Mouse (Mus musculus): ENCODE data around the gene Inpp5a. TPM values are rescaled to one million over a fixed set of nuclear protein-coding genes. Genes with fewer than 3 reads are reported as not detected.

Gene Inpp5a
- polyA plus RNA-seq, 1 experiment from 2014 or later = 28.5 TPM

DNA sequence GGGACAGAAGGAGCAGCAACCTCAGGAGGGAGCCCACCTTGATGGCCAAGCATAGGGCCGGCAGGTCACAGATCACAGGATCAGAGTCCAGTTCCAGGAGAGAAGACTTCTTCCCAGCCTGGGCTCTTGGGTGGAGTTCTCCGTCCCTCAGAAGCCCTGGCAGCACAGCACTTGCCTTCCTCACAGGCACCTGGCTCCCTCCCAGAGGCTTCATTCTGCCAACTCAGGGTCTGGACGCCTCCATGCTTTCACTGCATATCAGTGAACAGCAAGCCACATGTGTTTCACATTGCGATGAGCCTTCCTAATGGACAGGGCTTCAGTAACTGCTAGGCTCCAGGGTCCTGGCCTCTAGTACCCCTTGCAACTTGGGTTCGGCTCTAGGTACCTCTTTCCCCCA, 147.4 kb downstream of the Inpp5a start:
- Histone ChIP-seq H3K9ac (no peak overlapping the region), H3K36me3 (peaks cover 37% of the 10 kb centered on the region; the same call in 1 of the 2 replicates), H3K4me3 (no peak overlapping the region), H3K4me2 (no peak overlapping the region), H3K27me3 (no peaks in the 10 kb centered on the region), H3K9me3 (no peaks in the 10 kb centered on the region), H3K4me1 (no peaks in the 10 kb centered on the region), H3K27ac (no peak overlapping the region)
- WGBS = 69% methylated on average over 5 of the region's 5 CpGs
- ATAC-seq (ENCODE audit: insufficient number of reproducible peaks, low FRiP score, low TSS enrichment, low read depth) = no peak

DNA sequence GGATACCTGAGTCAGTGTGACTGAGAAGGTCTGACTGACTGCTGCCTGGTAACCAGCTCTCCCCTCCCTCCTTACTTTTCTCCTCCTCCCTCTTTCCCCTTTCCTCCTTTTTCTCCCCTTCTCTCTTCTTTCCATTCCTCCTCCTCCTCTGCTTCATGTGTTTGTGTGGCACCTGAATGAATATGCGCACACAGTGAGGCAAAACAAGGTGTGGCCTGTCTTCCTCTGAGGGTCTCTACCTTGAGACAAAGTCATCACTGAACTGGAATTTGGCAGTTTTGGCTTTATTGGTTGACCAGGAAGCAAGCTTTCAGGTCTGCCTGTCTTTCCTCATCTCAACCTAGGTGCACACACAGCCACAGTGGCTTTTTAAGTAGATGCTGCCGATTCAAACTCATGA, 147.9 kb downstream of the Inpp5a start:
- no peak for ATAC-seq (ENCODE audit: insufficient number of reproducible peaks, low FRiP score, low TSS enrichment, low read depth)

DNA sequence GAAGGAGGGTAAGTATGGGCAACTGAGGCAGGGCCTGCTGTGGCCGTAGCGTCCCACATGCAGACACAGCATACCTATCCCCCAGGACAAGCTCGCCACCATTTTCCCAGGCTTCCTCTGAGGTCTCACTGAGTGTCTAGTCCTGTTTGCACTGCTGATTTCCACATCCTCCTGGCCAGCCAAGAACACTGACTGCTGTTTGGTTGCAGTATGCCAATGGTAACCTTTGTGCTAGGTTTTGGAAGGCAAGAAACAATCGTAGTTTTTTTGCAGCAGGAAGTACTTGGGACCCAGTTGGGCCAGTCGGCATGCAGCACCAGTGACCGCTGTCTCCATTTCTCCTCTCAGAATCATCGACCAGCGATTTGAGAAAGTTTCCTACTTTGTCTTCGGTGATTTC, 148.9 kb downstream of the Inpp5a start:
- Histone ChIP-seq H3K36me3 (peaks cover 44% of the 10 kb centered on the region), H3K4me3 (no peak overlapping the region), H3K27ac (no peak overlapping the region), H3K9ac (no peak overlapping the region), H3K27me3 (no peaks in the 10 kb centered on the region), H3K9me3 (no peaks in the 10 kb centered on the region), H3K4me2 (no peak overlapping the region), H3K4me1 (no peaks in the 10 kb centered on the region)
- WGBS = 91% methylated on average over 9 of the region's 9 CpGs
- ATAC-seq (ENCODE audit: insufficient number of reproducible peaks, low FRiP score, low TSS enrichment, low read depth) = no peak

More for the DNA sequence above, 147.9 kb downstream of the Inpp5a start:
- H3K4me3 ChIP-seq = no peak overlapping the region
- H3K27ac ChIP-seq = no peak overlapping the region
- H3K4me2 ChIP-seq = no peak overlapping the region
- peaks cover 40% of the 10 kb centered on the region for H3K36me3 ChIP-seq
- H3K27me3 ChIP-seq = no peaks in the 10 kb centered on the region
- H3K4me1 ChIP-seq = no peaks in the 10 kb centered on the region
- H3K9me3 ChIP-seq = no peaks in the 10 kb centered on the region
- no peak overlapping the region for H3K9ac ChIP-seq
- WGBS = 97% methylated on average over 2 of the region's 2 CpGs

DNA sequence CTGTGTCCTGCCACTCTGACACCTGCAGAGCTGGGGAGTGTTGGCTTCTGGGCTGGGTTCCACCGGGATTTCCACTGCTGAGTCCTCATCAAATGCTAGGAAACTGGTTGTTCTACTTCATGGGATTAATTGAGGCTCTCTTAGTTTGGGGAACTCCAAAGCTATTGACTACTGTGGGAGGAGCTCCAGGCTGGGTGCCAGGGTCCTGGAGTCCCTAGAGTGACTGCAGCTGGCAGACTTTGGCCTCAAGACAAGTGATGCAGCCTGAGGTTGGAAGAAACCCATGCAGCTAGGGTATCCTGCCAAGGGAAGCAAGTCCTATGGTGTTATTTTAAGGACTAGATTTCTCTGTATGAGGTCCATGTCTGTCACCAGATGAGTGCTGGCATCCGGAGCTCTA, 149.6 kb downstream of the Inpp5a start:
- 78% methylated on average over 2 of the region's 2 CpGs for WGBS
- Histone ChIP-seq H3K9me3 (no peaks in the 10 kb centered on the region), H3K9ac (no peak overlapping the region), H3K4me3 (no peak overlapping the region), H3K4me1 (no peaks in the 10 kb centered on the region), H3K36me3 (peaks cover 42% of the 10 kb centered on the region), H3K4me2 (no peak overlapping the region), H3K27ac (no peak overlapping the region), H3K27me3 (no peaks in the 10 kb centered on the region)
- no peak for ATAC-seq (ENCODE audit: insufficient number of reproducible peaks, low FRiP score, low TSS enrichment, low read depth)

DNA sequence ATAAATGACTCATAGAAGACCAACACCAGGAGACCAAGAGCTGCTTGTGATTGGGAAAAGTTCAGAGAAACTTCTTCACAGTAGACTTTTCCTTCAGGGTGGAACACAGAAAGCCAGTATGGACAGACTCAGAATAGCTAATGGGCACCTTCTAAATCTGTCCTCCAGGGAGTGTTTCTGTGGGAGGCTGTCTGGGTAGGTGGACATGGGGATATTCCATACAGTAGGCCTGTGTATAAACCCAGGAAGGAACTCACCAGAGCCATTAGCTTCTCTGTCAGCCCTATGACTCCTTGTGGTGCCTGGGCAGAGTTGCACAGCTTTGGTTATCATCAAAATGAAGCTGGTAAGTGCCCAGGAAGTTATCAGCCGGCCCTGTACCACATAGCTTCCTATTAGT, 151.7 kb downstream of the Inpp5a start:
- Histone ChIP-seq H3K4me2 (no peak overlapping the region), H3K4me1 (peaks cover 5% of the 10 kb centered on the region; the same call in 1 of the 2 replicates), H3K36me3 (peaks cover 35% of the 10 kb centered on the region), H3K4me3 (no peak overlapping the region), H3K9ac (no peak overlapping the region), H3K9me3 (no peaks in the 10 kb centered on the region), H3K27ac (no peak overlapping the region), H3K27me3 (no peaks in the 10 kb centered on the region)
- WGBS = 91% methylated on average over 1 of the region's 1 CpGs
- no peak for ATAC-seq (ENCODE audit: insufficient number of reproducible peaks, low FRiP score, low TSS enrichment, low read depth)

DNA sequence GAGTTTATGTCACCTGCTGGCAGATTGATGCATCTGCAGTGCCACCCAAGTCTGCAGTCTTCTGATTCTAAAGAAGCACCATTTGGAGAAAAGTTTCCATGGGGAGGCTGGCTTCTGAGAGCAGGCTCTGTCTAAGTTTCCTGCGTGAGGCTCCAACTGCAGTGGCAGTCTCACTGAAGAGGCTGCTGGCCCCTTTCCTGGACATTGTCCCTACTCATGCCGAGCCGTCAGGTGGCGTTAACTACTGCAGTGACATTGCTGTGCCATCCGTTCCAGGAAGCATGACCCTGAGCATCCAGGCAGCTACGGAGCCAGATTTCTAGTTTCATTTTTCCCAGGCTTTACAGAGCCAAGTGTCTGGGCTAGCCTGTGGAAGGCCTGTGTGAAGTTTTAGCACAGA, 152.5 kb downstream of the Inpp5a start:
- Histone ChIP-seq H3K4me1 (peaks cover 5% of the 10 kb centered on the region; the same call in 1 of the 2 replicates), H3K27ac (no peak overlapping the region), H3K9ac (no peak overlapping the region), H3K9me3 (no peaks in the 10 kb centered on the region), H3K36me3 (peaks cover 37% of the 10 kb centered on the region), H3K4me3 (no peak overlapping the region), H3K27me3 (no peaks in the 10 kb centered on the region), H3K4me2 (no peak overlapping the region)
- no peak for ATAC-seq (ENCODE audit: insufficient number of reproducible peaks, low FRiP score, low TSS enrichment, low read depth)
- 86% methylated on average over 6 of the region's 6 CpGs for WGBS

DNA sequence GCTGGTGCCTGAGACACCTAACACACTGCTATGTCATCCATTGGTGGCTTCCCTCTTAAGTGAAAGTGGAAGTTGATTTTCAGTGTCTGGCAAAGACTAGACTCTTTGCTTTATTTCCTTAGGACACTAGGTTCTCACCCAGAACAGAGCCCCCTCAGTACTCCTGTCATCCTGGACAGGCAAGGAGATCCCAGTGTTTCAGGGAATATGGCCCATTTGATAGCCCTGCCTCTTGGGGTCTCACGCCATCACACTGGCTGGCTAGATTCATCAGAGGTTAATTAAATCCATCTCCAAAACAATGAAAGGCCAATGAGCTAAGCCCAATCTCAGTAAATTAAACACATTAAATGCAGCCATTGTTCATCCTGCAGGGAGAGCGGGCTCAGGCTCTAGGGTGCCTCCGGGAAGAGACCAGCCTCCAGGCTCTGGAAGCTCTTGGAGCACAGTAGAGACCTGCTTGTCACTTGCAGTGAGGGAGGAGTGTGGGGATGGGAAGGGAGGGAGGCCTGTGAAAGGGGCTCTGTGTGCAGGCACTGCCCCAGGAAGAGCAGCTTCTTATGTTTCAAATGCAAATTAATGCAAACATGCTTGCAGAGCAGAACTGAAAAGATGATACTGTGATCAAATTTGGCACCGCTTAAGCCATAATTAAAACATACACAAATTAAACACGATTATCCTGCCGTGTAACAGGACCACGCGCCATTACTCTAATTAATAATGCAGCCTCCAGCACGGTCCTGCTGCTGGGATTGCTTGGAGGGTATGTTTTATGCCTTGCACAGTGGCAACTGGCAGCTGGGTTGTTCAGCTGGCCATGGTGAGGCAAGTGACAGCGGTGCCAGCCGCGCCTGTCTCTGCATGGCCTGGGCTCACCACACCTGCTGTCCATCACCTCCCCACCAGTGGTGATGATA, 156.1 kb downstream of the Inpp5a start:
- Histone ChIP-seq H3K4me1 (peaks cover 5% of the 10 kb centered on the region; the same call in 1 of the 2 replicates), H3K4me2 (no peak overlapping the region), H3K4me3 (no peak overlapping the region), H3K9ac (no peak overlapping the region), H3K9me3 (no peaks in the 10 kb centered on the region), H3K27ac (no peak overlapping the region), H3K27me3 (no peaks in the 10 kb centered on the region), H3K36me3 (peaks cover 19% of the 10 kb centered on the region)
- WGBS = 66% methylated on average over 12 of the region's 12 CpGs
- ATAC-seq (ENCODE audit: insufficient number of reproducible peaks, low FRiP score, low TSS enrichment, low read depth) = no peak

DNA sequence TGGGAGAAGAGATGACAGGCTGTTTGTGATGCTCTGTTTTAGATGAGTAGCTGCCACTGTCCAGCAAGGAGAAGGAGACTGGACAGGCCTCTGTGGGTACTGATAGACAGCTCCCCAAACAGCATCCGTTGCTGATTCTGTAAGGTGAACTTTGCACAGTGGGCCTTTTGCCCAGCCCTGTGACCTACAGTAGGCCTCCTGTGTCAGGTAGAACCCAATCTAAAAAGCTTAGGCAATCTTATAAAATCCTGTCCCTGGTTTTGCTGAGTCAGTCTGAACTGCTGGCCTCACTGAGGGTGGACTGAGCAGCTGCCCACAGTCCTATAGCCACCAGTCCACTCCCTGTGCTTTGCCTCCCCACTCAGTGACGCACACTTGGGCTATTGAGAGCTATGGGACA, 158.4 kb downstream of the Inpp5a start:
- no peak overlapping the region for H3K9ac ChIP-seq
- H3K36me3 ChIP-seq = peaks cover 7% of the 10 kb centered on the region
- H3K27ac ChIP-seq = no peak overlapping the region
- H3K9me3 ChIP-seq = no peaks in the 10 kb centered on the region
- H3K27me3 ChIP-seq = no peaks in the 10 kb centered on the region
- H3K4me1 ChIP-seq = peaks cover 5% of the 10 kb centered on the region; the same call in 1 of the 2 replicates
- no peak for ATAC-seq (ENCODE audit: insufficient number of reproducible peaks, low FRiP score, low TSS enrichment, low read depth)
- no peak overlapping the region for H3K4me2 ChIP-seq
- no peak overlapping the region for H3K4me3 ChIP-seq
- 85% methylated on average over 2 of the region's 2 CpGs for WGBS

DNA sequence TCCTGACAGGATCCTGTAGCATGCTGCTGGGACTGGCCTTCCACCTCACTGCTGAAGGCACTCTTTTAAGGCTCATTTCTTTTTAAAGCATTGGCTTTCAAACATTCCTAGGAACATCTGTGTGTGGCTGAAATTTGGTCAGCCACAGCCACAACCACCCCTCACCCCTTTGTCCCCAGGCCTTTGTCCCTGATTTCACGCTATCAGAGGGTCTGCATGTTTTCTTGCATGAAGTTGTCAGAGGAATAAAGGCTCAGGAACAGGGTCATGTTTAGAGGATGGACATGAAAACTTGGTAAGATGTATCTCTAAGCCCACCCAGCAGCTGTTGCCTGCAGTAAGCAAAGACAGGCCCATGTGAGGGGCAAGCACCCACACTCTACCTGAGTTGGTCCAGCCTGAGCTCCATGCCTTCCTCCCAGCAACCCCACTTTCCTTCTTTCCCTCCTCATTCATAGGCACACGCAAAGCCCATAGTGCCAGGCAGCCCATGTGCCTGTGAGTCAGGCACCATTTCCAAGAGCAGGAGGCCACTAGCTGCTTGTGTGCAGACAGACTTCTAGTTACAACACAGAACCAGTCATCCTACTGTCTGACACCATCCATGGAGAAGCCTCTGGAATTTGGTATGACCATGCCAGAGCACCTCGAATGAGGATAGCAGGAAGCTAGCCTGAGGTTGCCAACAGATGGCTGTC, 161.3 kb downstream of the Inpp5a start:
- Histone ChIP-seq H3K4me1 (no peaks in the 10 kb centered on the region), H3K36me3 (peaks cover 6% of the 10 kb centered on the region), H3K4me3 (no peak overlapping the region), H3K9me3 (no peaks in the 10 kb centered on the region), H3K27me3 (no peaks in the 10 kb centered on the region), H3K4me2 (no peak overlapping the region), H3K27ac (no peak overlapping the region), H3K9ac (no peak overlapping the region)
- WGBS = 87% methylated on average over 3 of the region's 3 CpGs
- no peak for ATAC-seq (ENCODE audit: insufficient number of reproducible peaks, low FRiP score, low TSS enrichment, low read depth)

DNA sequence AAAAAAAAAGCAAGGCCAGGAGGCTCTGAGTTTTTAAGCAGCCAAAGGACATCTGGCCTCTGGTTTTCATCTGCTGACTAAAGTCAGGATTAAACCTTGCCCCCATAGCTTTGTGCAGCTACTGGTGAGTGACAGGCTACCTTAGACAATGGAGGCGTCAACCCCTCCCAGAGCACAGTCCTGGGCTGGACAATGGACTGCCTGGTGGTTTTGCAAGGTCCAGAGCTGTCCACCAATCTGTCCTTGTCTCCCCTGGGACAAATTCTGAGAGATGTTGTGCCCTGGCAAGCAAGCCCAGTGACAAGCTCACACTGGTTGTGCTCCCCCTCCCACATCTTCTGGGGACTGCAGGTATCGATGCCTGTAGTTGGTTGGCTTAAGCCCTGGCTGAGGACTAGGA, 162.6 kb downstream of the Inpp5a start:
- ATAC-seq (ENCODE audit: insufficient number of reproducible peaks, low FRiP score, low TSS enrichment, low read depth) = no peak
- Histone ChIP-seq H3K27ac (no peak overlapping the region), H3K4me2 (no peak overlapping the region), H3K4me3 (no peak overlapping the region), H3K9ac (no peak overlapping the region), H3K27me3 (no peaks in the 10 kb centered on the region), H3K4me1 (no peaks in the 10 kb centered on the region), H3K36me3 (no peaks in the 10 kb centered on the region), H3K9me3 (no peaks in the 10 kb centered on the region)
- WGBS = 83% methylated on average over 2 of the region's 2 CpGs

DNA sequence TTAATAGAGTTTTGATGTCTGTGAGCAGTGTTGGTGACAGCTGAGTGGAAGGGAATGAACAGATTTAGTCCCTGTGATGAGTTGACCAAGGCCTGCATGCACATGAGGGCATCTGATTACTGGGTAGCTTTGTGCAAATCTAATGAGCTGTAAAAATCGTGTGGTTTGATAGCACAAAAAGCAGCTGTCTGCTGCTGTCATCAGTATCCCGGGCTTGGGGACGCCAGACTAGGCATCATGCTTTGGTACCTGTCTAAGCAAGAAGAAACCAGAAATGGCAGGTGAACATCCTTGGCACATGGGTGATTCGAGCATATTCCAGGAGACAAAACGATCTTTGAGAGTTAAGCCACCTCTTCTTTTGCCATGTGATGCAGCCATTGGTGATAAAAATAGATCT, 167.4 kb downstream of the Inpp5a start:
- no peak overlapping the region for H3K4me3 ChIP-seq
- WGBS = 61% methylated on average over 5 of the region's 5 CpGs
- H3K4me2 ChIP-seq = no peak overlapping the region

More for the DNA sequence above, 167.4 kb downstream of the Inpp5a start:
- H3K4me1 ChIP-seq = no peaks in the 10 kb centered on the region
- no peak overlapping the region for H3K27ac ChIP-seq
- 0 out of 2 replicates have a peak, but pooled peaks cover 11% of the 10 kb centered on the region for H3K36me3 ChIP-seq
- H3K27me3 ChIP-seq = no peaks in the 10 kb centered on the region
- no peak overlapping the region for H3K9ac ChIP-seq
- ATAC-seq (ENCODE audit: insufficient number of reproducible peaks, low FRiP score, low TSS enrichment, low read depth) = no peak
- no peaks in the 10 kb centered on the region for H3K9me3 ChIP-seq

Measured in limb, embryonic 15.5 days (tissue).